Mouse (Mus musculus) heart, embryonic 14.5 days (tissue): ENCODE data around the gene Zfp689. TPM values are rescaled to one million over a fixed set of nuclear protein-coding genes. Genes with fewer than 3 reads are reported as not detected.
A peak's percentile ranks its signal among the peaks of the same experiment; 100 is the strongest.

ENCODE experiments used
- ATAC-seq: fragments of 200-750 bp; cut with Nextera tagmentation; 2 replicates; pipeline ENCODE4 v1.8.0; 2017; ENCODE audit warnings: low read depth, moderate TSS enrichment; ENCODE audit not compliant: insufficient number of reproducible peaks, insufficient read depth, low FRiP score
- H3K27ac ChIP-seq, 2 experiments: fragments of 200-500 bp in 1 of 2; fragments of 300-500 bp in 1 of 2; sonication (generic) in 1 of 2; replicated peaks in 1 of 2; 2 replicates each; pipeline ENCODE4 v1.5.1; 2012 to 2014; ENCODE audit warnings: low read depth in 2 of 2, low read length in 2 of 2, control low read depth in 1 of 2, mild to moderate bottlenecking in 1 of 2, mixed read lengths in 1 of 2; ENCODE audit not compliant: control insufficient read depth in 1 of 2, insufficient read depth in 1 of 2
- H3K27me3 ChIP-seq: fragments of 300-500 bp; sonication (generic); 2 replicates; pipeline ENCODE4 v1.6.1; 2014; ENCODE audit warnings: mild to moderate bottlenecking, low read length, control low read depth; ENCODE audit not compliant: control insufficient read depth, insufficient read depth
- H3K36me3 ChIP-seq: fragments of 300-500 bp; sonication (generic); 2 replicates; pipeline ENCODE4 v1.6.1; 2014; ENCODE audit warnings: mild to moderate bottlenecking, control low read depth, low read length, mixed read lengths; ENCODE audit not compliant: control insufficient read depth, insufficient read depth
- H3K4me1 ChIP-seq, 2 experiments: fragments of 200-500 bp in 1 of 2; fragments of 300-500 bp in 1 of 2; sonication (generic) in 1 of 2; 2 replicates each; pipeline ENCODE4 v1.6.1; 2012 to 2014; ENCODE audit warnings: low read length in 2 of 2, control low read depth in 1 of 2, mixed read lengths in 1 of 2; ENCODE audit not compliant: control insufficient read depth in 2 of 2, insufficient read depth in 2 of 2
- H3K4me2 ChIP-seq: fragments of 300-500 bp; sonication (generic); 2 replicates; pipeline ENCODE4 v1.6.1; 2014; ENCODE audit warnings: mild to moderate bottlenecking, low read length
- H3K4me3 ChIP-seq, 2 experiments: fragments of 200-500 bp in 1 of 2; fragments of 300-500 bp in 1 of 2; sonication (generic) in 1 of 2; 2 replicates each; pipeline ENCODE4 v1.5.1; 2012 to 2014; ENCODE audit warnings: low read length in 2 of 2, mild to moderate bottlenecking in 2 of 2, control low read depth in 1 of 2, low read depth in 1 of 2, moderate library complexity in 1 of 2; ENCODE audit not compliant: control insufficient read depth in 1 of 2, insufficient read depth in 1 of 2
- H3K9ac ChIP-seq: fragments of 300-500 bp; sonication (generic); 2 replicates; pipeline ENCODE4 v1.6.1; 2014; ENCODE audit warnings: mild to moderate bottlenecking, low read length
- H3K9me3 ChIP-seq: fragments of 300-500 bp; sonication (generic); 2 replicates; pipeline ENCODE4 v1.6.1; 2016; ENCODE audit warnings: low read length, control low read depth; ENCODE audit not compliant: control insufficient read depth
- WGBS: fragments of 180-500 bp; shearing (Covaris S2); extraction: QIAGEN DNeasy Blood & Tissue Kit; methylation state at CpG from one replicate; pipeline ENCODE4 v1.1.7; 2014; 5-methylcytosine and 5-hydroxymethylcytosine counted together
- microRNA-seq: library from miRNA; unstranded; fragments of <30 nt; microRNA quantifications from one replicate; pipeline ENCODE4, GENCODE M21; 2016
- polyA plus RNA-seq: library from polyadenylated mRNA; unstranded; fragments of >200 nt; fragmentation: Nextera tagmentation; extraction: Ambion mirVana; gene quantifications from 2 replicates; pipeline ENCODE4 v1.2.1, GENCODE M21; 2014

Gene Zfp689
- polyA plus RNA-seq, 1 experiment from 2014 or later = 4.9 TPM

DNA sequence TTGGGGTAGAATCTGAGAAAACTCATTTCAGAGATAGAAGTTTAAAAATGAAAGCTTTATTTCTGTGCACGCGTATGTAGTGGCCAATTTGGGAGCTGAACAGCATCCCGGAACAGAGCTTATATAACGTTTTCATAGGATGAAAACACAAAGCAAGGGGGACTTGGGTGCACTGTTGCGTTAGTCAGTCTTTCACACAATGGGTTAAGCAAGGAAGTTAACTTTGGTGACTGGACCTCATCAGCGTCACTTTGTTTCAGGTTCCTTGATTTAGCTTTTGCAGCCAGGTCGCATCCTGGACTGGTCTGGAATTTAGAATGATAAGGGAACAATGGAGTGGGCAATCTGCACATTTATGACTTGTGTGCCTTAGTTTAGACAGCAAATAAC is 55.0 kb downstream of the Zfp689 start:
- Histone ChIP-seq H3K27ac (peak overlapping the region; percentile 65 to 69), H3K36me3 (peaks cover 12% of the 10 kb centered on the region; the same call in 1 of the 2 replicates), H3K9me3 (no peaks in the 10 kb centered on the region), H3K4me3 (peak overlapping the region; percentile 50 to 66), H3K27me3 (no peaks in the 10 kb centered on the region), H3K4me2 (peak overlapping the region; percentile 72), H3K4me1 (peaks cover 10 to 12% of the 10 kb centered on the region in 2 experiments), H3K9ac (peak overlapping the region; percentile 63)
- ATAC-seq = peak; percentile 12; the same call in 1 of the 2 replicates
- 11% methylated on average over 7 of the region's 7 CpGs for WGBS

DNA sequence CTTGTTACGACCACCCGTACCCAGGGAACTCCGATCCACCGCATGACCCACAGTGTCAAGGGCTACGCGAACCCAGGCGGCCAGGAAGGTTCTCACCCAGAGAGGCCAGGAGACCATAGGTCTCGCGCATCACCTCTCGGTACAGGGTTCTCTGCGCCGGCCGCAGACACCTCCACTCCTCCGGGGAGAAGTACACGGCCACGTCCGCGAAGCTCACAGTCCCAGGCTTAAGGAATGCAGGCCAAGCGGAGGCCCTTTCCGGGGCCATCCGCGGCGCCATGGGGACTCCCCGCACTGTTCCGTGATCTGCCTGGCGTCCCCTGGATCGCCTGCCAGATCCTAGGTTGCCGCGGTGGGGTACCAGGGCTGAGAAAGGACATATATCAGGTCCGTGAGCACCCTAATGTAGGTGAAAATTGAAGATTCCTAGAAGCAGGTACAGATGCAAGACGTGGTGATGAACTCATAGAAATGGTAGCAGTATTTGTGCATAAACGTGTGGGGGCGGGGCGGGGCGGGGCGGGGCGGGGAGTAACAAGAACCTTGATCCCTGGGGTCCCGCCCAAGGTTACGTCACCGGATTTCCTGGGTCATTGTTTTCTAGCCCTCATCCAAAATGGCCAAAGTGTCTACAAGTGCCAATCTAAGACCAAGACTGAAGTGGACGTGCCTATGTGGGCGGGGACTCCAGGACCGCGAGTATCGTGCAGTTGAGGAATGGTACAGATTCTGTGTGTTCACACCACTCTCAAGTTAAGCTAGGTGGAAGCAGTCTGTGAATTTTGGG is 55.6 kb downstream of the Zfp689 start, which contains the start of gene E430018J23Rik:
TSS of gene E430018J23Rik (minus strand) at position 473 of the 787 bp plus-strand sequence.
- Histone ChIP-seq H3K36me3 (peaks cover 12% of the 10 kb centered on the region; the same call in 1 of the 2 replicates), H3K4me1 (peaks cover 10 to 12% of the 10 kb centered on the region in 2 experiments), H3K27me3 (no peaks in the 10 kb centered on the region), H3K4me3 (peak within 1 kb of the TSS; percentile 66 to 77), H3K27ac (peak within 1 kb of the TSS; percentile 89 to 91), H3K9ac (peak within 1 kb of the TSS; percentile 81), H3K4me2 (peak within 1 kb of the TSS; percentile 72), H3K9me3 (no peaks in the 10 kb centered on the region)
- peak; percentile 90 for ATAC-seq
- under 1% methylated on average over 45 of the region's 45 CpGs for WGBS

- no peaks in the 10 kb centered on the region for H3K9me3 ChIP-seq
- H3K36me3 ChIP-seq = peaks cover 12% of the 10 kb centered on the region; the same call in 1 of the 2 replicates
- H3K4me2 ChIP-seq = peak overlapping the region; percentile 72
- peak overlapping the region in 1 of 2 experiments; percentile 66; a peak in 2 of 4 replicates for H3K4me3 ChIP-seq
- WGBS = 87% methylated on average over 8 of the region's 8 CpGs
- H3K27me3 ChIP-seq = no peaks in the 10 kb centered on the region
- peak overlapping the region; percentile 81; the same call in 1 of the 2 replicates for H3K9ac ChIP-seq
- no peak for ATAC-seq
- no peak overlapping the region; a peak in 1 of 4 replicates for H3K27ac ChIP-seq
- H3K4me1 ChIP-seq = peaks cover 10 to 12% of the 10 kb centered on the region in 2 experiments
Observed at GRCm38 (mm10) chr7:127392251-127392824, 56.6 kb downstream of the Zfp689 start.

Small RNAs within 50 kb of the gene (microRNA-seq; reads per million reads assigned to microRNA genes)
- not detected for gene Gm47278
- gene Mir7060 = not detected

Other genes with a start within 250 kb of the Zfp689 start
- 20.2 and 21.2 TPM in 2 replicates for gene Tbc1d10b, start 240.7 kb downstream of the Zfp689 start, polyA plus RNA-seq
- 11.7 and 14.9 TPM in 2 replicates for gene Mylpf, start 240.3 kb downstream of the Zfp689 start, polyA plus RNA-seq
- gene Zfp553, start 216.1 kb downstream of the Zfp689 start, polyA plus RNA-seq = 9.9 and 11.4 TPM in 2 replicates
- 22.2 and 25.3 TPM in 2 replicates for gene Sept1, start 216.0 kb downstream of the Zfp689 start, polyA plus RNA-seq
- gene Zfp771, start 204.9 kb downstream of the Zfp689 start, polyA plus RNA-seq = 26.8 and 31.4 TPM in 2 replicates
- 168 and 172 TPM in 2 replicates for gene Dctpp1, start 188.4 kb downstream of the Zfp689 start, polyA plus RNA-seq
- gene Sephs2, start 175.1 kb downstream of the Zfp689 start, polyA plus RNA-seq = 69.5 and 74.6 TPM in 2 replicates
- gene Itgal, start 152.9 kb downstream of the Zfp689 start, polyA plus RNA-seq = 1.2 and 1.5 TPM in 2 replicates
- gene Zfp768, start 103.6 kb downstream of the Zfp689 start, polyA plus RNA-seq = 5.6 TPM in 2 replicates
- gene Zfp747, start 73.1 kb downstream of the Zfp689 start, polyA plus RNA-seq = 4.7 TPM in 2 replicates
- 4.5 and 4.6 TPM in 2 replicates for gene 9130019O22Rik, start 62.0 kb downstream of the Zfp689 start, polyA plus RNA-seq
- 3.8 and 4.6 TPM in 2 replicates for gene E430018J23Rik, start 55.5 kb downstream of the Zfp689 start, polyA plus RNA-seq
- gene Zfp764, start 42.3 kb downstream of the Zfp689 start, polyA plus RNA-seq = 5.8 and 6.4 TPM in 2 replicates
- gene Zfp688, start 27.1 kb downstream of the Zfp689 start, polyA plus RNA-seq = 16.4 and 18.4 TPM in 2 replicates
- gene Prr14, start 10.5 kb upstream of the Zfp689 start, polyA plus RNA-seq = 31.5 and 37.5 TPM in 2 replicates
- 9.9 and 10.4 TPM in 2 replicates for gene Fbrs, start 30.0 kb upstream of the Zfp689 start, polyA plus RNA-seq
- gene Srcap, start 62.8 kb upstream of the Zfp689 start, polyA plus RNA-seq = 40.1 and 40.4 TPM in 2 replicates
- 10.3 and 11.3 TPM in 2 replicates for gene Gm42715, start 70.4 kb upstream of the Zfp689 start, polyA plus RNA-seq
- 1.9 and 2.1 TPM in 2 replicates for gene Tmem265, start 112.2 kb upstream of the Zfp689 start, polyA plus RNA-seq
- 34.3 and 38.7 TPM in 2 replicates for gene Phkg2, start 124.2 kb upstream of the Zfp689 start, polyA plus RNA-seq
- gene Ccdc189, start 139.4 kb upstream of the Zfp689 start, polyA plus RNA-seq = 10.1 and 12.7 TPM in 2 replicates
- gene Rnf40, start 139.6 kb upstream of the Zfp689 start, polyA plus RNA-seq = 24.1 and 25.8 TPM in 2 replicates
- 10.7 and 12.3 TPM in 2 replicates for gene Zfp629, start 166.6 kb upstream of the Zfp689 start, polyA plus RNA-seq